Mouse (Mus musculus) limb, embryonic 12.5 days (tissue): ENCODE results near the gene Traf3ip2. TPM values are rescaled to one million over a fixed set of nuclear protein-coding genes. Genes with fewer than 3 reads are reported as not detected.

Experiments used
- ATAC-seq: fragments of 200-750 bp; cut with Nextera tagmentation; 2 replicates; pipeline ENCODE4 v1.8.0; 2017; ENCODE audit warnings: low read depth, moderate TSS enrichment; ENCODE audit not compliant: insufficient number of reproducible peaks, insufficient read depth, low FRiP score, low TSS enrichment
- H3K27ac ChIP-seq: fragments of 300-500 bp; sonication (generic); 2 replicates; pipeline ENCODE4 v1.5.1; 2016; ENCODE audit warnings: mild to moderate bottlenecking, moderate library complexity
- H3K27me3 ChIP-seq: fragments of 300-500 bp; sonication (generic); 2 replicates; pipeline ENCODE4 v1.6.1; 2016; ENCODE audit warnings: mild to moderate bottlenecking, moderate library complexity
- H3K36me3 ChIP-seq: fragments of 300-500 bp; sonication (generic); 2 replicates; pipeline ENCODE4 v1.6.1; 2016; ENCODE audit warnings: mild to moderate bottlenecking, moderate library complexity
- H3K4me1 ChIP-seq: fragments of 300-500 bp; sonication (generic); replicated peaks from 2 replicates; pipeline ENCODE4 v1.6.1; 2016
- H3K4me2 ChIP-seq: fragments of 300-500 bp; sonication (generic); 2 replicates; pipeline ENCODE4 v1.6.1; 2016; ENCODE audit warnings: mild to moderate bottlenecking, moderate library complexity
- H3K4me3 ChIP-seq: fragments of 300-500 bp; sonication (generic); replicated peaks from 2 replicates; pipeline ENCODE4 v1.5.1; 2016; ENCODE audit warnings: mild to moderate bottlenecking
- H3K9ac ChIP-seq: fragments of 300-500 bp; sonication (generic); replicated peaks from 2 replicates; pipeline ENCODE4 v1.6.1; 2016; ENCODE audit warnings: mild to moderate bottlenecking, moderate library complexity
- H3K9me3 ChIP-seq: fragments of 300-500 bp; sonication (generic); 2 replicates; pipeline ENCODE4 v1.6.1; 2016; ENCODE audit warnings: mild to moderate bottlenecking, moderate library complexity
- WGBS: fragments of 180-500 bp; shearing (Covaris S2); methylation state at CpG from one replicate; pipeline ENCODE4 v1.1.7; 2016; 5-methylcytosine and 5-hydroxymethylcytosine counted together
- polyA plus RNA-seq: library from polyadenylated mRNA; unstranded; fragments of >200 nt; fragmentation: Nextera tagmentation; extraction: Ambion mirVana; gene quantifications from 2 replicates; pipeline ENCODE4 v1.2.1, GENCODE M21; 2016

The Traf3ip2 gene
- polyA plus RNA-seq, 1 experiment from 2014 or later = 6.1 TPM

DNA sequence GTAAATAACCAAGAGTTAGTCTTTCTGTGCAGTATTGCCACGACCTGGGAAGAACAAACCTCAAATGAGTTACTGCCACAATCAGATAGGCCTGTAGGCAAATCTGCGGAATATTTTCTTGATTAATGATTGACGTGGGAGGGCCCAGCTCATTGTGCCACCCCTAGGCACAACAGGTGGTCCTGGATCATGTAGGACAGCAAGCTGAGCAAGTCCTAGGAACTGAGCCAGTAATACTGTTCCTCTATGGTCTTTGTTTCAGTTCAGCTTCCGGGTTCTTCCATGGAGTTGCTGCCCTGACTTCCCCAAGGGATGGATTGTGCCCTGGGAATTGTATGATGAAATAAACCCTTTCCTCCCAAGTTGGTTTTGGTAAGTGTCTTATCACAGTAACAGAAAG is 68.3 kb downstream of the Traf3ip2 start:
- Histone ChIP-seq H3K27ac (no peak overlapping the region), H3K4me3 (no peak overlapping the region), H3K27me3 (no peaks in the 10 kb centered on the region), H3K36me3 (peaks cover 3% of the 10 kb centered on the region; the same call in 1 of the 2 replicates), H3K9me3 (no peaks in the 10 kb centered on the region), H3K4me2 (no peak overlapping the region), H3K4me1 (peaks cover 5% of the 10 kb centered on the region; the same call in 1 of the 2 replicates), H3K9ac (no peak overlapping the region)
- ATAC-seq = no peak
- WGBS = 85% methylated on average over 4 of the region's 4 CpGs

DNA sequence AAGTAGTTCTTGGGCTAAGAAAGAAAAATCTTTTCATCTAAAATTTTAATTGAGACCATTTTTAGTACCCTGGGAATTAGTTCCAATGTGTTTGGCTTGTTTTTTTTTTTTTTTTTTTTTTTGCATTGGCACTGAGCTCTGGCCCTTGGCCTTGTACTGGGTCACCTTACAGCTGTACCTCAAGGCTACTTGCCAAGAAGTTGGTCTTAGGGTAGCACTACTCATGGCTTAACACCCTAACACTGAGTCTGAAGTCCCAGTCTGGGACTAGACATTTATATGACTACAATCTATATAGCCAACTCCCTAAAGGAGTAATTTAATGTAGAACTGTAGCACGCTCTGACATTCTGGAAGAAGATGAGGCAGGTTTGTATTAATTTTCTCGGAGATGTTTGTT is 69.8 kb downstream of the Traf3ip2 start:
- Histone ChIP-seq H3K4me1 (peaks cover 5% of the 10 kb centered on the region; the same call in 1 of the 2 replicates), H3K36me3 (peaks cover 3% of the 10 kb centered on the region; the same call in 1 of the 2 replicates), H3K27ac (no peak overlapping the region), H3K4me2 (no peak overlapping the region), H3K27me3 (no peaks in the 10 kb centered on the region), H3K9me3 (no peaks in the 10 kb centered on the region), H3K9ac (no peak overlapping the region), H3K4me3 (no peak overlapping the region)
- 81% methylated on average over 2 of the region's 2 CpGs for WGBS
- ATAC-seq = no peak

DNA sequence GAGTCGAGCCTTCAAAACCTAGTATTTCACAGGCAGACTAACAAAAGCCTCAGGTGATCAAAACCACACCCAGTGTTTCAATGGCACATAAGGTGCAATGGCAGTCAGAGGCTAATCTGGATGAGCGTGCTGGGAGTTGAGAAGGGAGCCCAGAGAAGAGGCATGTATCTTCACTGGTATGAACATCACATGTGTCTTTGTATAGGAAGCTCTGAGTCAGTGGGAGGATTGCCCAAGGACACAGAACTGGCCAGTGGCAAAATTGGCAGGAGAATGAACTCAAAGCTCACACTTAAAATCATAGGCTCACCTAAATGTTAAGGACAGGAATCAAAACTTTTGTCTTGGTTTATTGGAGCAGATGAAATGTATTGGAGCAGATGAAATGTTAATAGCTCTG is 70.7 kb downstream of the Traf3ip2 start:
- H3K27ac ChIP-seq = no peak overlapping the region
- H3K27me3 ChIP-seq = no peaks in the 10 kb centered on the region
- no peak overlapping the region for H3K4me2 ChIP-seq
- H3K36me3 ChIP-seq = peaks cover 3% of the 10 kb centered on the region; the same call in 1 of the 2 replicates
- peaks cover 5% of the 10 kb centered on the region; the same call in 1 of the 2 replicates for H3K4me1 ChIP-seq
- H3K9me3 ChIP-seq = no peaks in the 10 kb centered on the region
- H3K9ac ChIP-seq = no peak overlapping the region
- H3K4me3 ChIP-seq = no peak overlapping the region
- 86% methylated on average over 2 of the region's 2 CpGs for WGBS
- ATAC-seq = no peak

DNA sequence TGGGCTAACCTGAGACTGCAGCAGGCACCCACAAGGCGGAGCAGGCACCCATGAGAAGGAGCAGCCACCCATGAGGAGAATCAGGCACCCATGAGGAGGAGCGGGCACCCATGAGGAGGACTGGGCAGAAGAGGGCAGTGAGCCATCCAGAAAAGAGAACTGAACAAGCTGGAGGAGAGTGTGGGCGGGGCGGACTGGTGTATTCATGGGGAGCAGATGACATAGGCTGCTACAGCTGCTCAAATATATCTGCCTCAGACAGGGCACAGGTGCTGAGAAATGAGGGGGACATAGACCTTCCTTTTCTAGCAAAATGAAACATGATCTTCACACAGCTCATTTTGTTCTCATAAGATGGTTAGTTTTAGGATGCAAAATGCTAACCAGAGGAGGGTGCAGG is 74.1 kb downstream of the Traf3ip2 start:
- Histone ChIP-seq H3K4me1 (peaks cover 14% of the 10 kb centered on the region), H3K9ac (no peak overlapping the region), H3K27me3 (no peaks in the 10 kb centered on the region), H3K27ac (no peak overlapping the region), H3K4me3 (no peak overlapping the region), H3K36me3 (no peaks in the 10 kb centered on the region), H3K4me2 (no peak overlapping the region), H3K9me3 (no peaks in the 10 kb centered on the region)
- ATAC-seq = no peak
- 89% methylated on average over 4 of the region's 4 CpGs for WGBS

DNA sequence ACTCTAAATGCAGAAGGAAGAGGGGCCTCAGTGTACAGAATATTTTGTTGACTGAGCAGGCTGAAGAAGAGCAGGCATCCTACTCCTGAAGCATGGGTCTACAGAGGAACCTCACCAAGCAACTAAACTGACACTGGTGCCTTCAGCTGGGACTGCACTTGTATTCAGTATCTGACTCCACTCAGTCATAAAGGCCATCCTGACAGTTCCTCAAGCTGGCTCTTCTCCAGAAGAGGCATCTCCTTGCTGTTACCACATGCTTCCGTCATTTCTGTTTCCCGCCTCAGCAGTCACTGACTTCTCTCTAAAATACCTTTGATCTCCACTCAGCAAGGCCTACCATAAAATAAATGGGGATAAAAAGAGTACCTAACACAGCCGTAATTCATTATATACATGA is 75.1 kb downstream of the Traf3ip2 start:
- no peak overlapping the region for H3K9ac ChIP-seq
- H3K27me3 ChIP-seq = no peaks in the 10 kb centered on the region
- no peak overlapping the region for H3K4me2 ChIP-seq
- WGBS = 46% methylated on average over 3 of the region's 3 CpGs
- no peak overlapping the region for H3K4me3 ChIP-seq
- ATAC-seq = no peak
- H3K27ac ChIP-seq = no peak overlapping the region
- H3K9me3 ChIP-seq = no peaks in the 10 kb centered on the region
- H3K36me3 ChIP-seq = no peaks in the 10 kb centered on the region
- H3K4me1 ChIP-seq = peaks cover 15% of the 10 kb centered on the region

DNA sequence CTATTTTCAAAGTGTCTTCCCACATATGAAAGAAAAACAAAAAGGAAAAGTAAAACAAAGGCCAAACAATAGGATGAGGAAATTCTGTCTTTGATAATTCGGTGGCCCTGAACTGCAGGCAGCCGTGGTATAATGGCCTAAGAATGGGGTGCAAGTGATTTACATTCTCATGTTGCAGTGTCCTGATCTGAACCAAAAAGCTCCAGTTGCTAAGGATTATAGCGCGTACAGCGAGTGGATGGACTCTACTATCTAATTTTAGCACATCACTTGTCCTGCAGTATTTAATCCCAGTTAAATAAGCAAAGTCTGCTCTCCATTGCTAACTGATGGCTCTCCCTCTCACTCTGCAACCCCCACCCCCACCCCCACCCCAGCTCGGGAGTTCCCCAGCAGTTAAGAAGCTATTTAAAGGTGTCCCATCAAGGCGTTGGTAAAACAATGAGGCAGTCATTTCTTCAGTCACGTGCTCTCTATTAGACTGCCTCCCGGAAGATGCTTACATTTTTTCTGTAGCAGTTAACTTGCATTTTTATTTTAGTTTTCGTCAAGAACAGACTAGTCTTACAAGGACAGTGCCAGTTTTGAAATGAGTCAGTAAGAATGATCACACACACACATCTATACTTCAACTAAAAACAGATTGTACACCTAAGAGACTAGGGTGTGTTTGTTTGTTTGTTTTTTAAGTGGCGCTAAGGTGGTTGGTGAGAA is 78.8 kb downstream of the Traf3ip2 start:
- H3K4me2 ChIP-seq = no peak overlapping the region
- H3K9me3 ChIP-seq = no peaks in the 10 kb centered on the region
- H3K27me3 ChIP-seq = no peaks in the 10 kb centered on the region
- no peak overlapping the region for H3K4me3 ChIP-seq
- no peak overlapping the region for H3K27ac ChIP-seq
- no peaks in the 10 kb centered on the region for H3K36me3 ChIP-seq
- H3K9ac ChIP-seq = no peak overlapping the region
- WGBS = 57% methylated on average over 11 of the region's 11 CpGs
- no peak for ATAC-seq
- H3K4me1 ChIP-seq = peaks cover 10% of the 10 kb centered on the region

DNA sequence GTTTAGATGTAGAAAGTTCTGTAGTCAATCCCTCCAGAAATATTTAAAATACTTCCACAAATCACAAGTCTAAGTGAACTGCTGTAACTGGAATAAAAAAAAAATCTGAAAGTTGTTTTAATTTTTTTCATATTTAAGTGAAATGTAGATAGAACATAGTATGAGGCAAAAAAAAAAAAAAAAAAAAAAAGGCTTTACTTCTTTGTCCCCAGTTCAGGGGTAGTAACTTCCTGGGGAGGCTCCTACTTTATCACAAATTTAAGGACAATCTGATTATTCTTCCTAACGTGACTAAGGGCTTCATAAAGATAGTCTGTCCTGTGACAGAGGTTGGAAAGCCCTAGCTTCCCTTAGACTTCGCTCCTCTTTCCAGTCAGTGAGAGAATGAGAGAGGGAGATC is 79.4 kb downstream of the Traf3ip2 start:
- no peak for ATAC-seq
- Histone ChIP-seq H3K9me3 (no peaks in the 10 kb centered on the region), H3K9ac (no peak overlapping the region), H3K4me3 (no peak overlapping the region), H3K4me2 (no peak overlapping the region), H3K36me3 (no peaks in the 10 kb centered on the region), H3K27me3 (no peaks in the 10 kb centered on the region), H3K27ac (no peak overlapping the region), H3K4me1 (peaks cover 10% of the 10 kb centered on the region)
- 76% methylated on average over 2 of the region's 2 CpGs for WGBS

Other genes with a start within 250 kb of the Traf3ip2 start
- 24.0 and 28.3 TPM in 2 replicates for gene Fyn, start 244.1 kb upstream of the Traf3ip2 start, polyA plus RNA-seq
- 13.8 TPM in 2 replicates for gene Rev3l, start 119.2 kb downstream of the Traf3ip2 start, polyA plus RNA-seq